Mouse (Mus musculus): Measurements from ENCODE around the gene Hemk1. TPM values are rescaled to one million over a fixed set of nuclear protein-coding genes. Genes with fewer than 3 reads are reported as not detected.
"Not testable (repeated sequence)": the region's sequence is repeated elsewhere in the genome, so short reads cannot be mapped to it uniquely, and the experiment has no call there.

Gene Hemk1
- polyA plus RNA-seq, 1 experiment from 2014 or later, result 12.4 TPM

GRCm38 (mm10) chr9:107306673-107307072 is 31.5 kb downstream of the Hemk1 start:
- not testable (repeated sequence) for H3K27ac ChIP-seq; ATAC-seq (ENCODE audit: insufficient number of reproducible peaks, insufficient read depth, low FRiP score, low TSS enrichment); H3K36me3 ChIP-seq; H3K9ac ChIP-seq; H3K4me2 ChIP-seq (replicated peaks); H3K4me3 ChIP-seq; H3K4me1 ChIP-seq; H3K27me3 ChIP-seq; H3K9me3 ChIP-seq
- 95% methylated on average over 1 of the region's 1 CpGs for WGBS

GRCm38 (mm10) chr9:107305601-107306542 is 32.3 kb downstream of the Hemk1 start:
- peaks cover 8% of the 10 kb centered on the region; the same call in 1 of the 2 replicates for H3K4me1 ChIP-seq
- H3K27ac ChIP-seq, result no peak overlapping the region
- 54% methylated on average over 13 of the region's 13 CpGs for WGBS
- H3K9ac ChIP-seq, result no peak overlapping the region
- no peaks in the 10 kb centered on the region for H3K9me3 ChIP-seq
- H3K4me2 ChIP-seq (replicated peaks), result no peak overlapping the region
- no peaks in the 10 kb centered on the region for H3K27me3 ChIP-seq
- H3K36me3 ChIP-seq, result peaks cover 14% of the 10 kb centered on the region
- no peak overlapping the region for H3K4me3 ChIP-seq
- no peak for ATAC-seq (ENCODE audit: insufficient number of reproducible peaks, insufficient read depth, low FRiP score, low TSS enrichment)

GRCm38 (mm10) chr9:107305012-107305411 is 33.1 kb downstream of the Hemk1 start:
- Histone ChIP-seq H3K36me3 (peaks cover 21% of the 10 kb centered on the region), H3K27me3 (no peaks in the 10 kb centered on the region), H3K9me3 (no peaks in the 10 kb centered on the region), H3K27ac (no peak overlapping the region), H3K4me3 (no peak overlapping the region), H3K9ac (no peak overlapping the region), H3K4me1 (peaks cover 8% of the 10 kb centered on the region; the same call in 1 of the 2 replicates), H3K4me2 (replicated peaks) (no peak overlapping the region)
- no peak for ATAC-seq (ENCODE audit: insufficient number of reproducible peaks, insufficient read depth, low FRiP score, low TSS enrichment)
- 69% methylated on average over 4 of the region's 4 CpGs for WGBS

- Histone ChIP-seq H3K36me3 (peaks cover 21% of the 10 kb centered on the region), H3K4me2 (replicated peaks) (no peak overlapping the region), H3K9me3 (no peaks in the 10 kb centered on the region), H3K27ac (no peak overlapping the region), H3K4me3 (no peak overlapping the region), H3K9ac (no peak overlapping the region), H3K4me1 (peaks cover 8% of the 10 kb centered on the region; the same call in 1 of the 2 replicates), H3K27me3 (no peaks in the 10 kb centered on the region)
- no peak for ATAC-seq (ENCODE audit: insufficient number of reproducible peaks, insufficient read depth, low FRiP score, low TSS enrichment)
- 95% methylated on average over 3 of the region's 3 CpGs for WGBS
Observed at GRCm38 (mm10) chr9:107304383-107304782, 33.8 kb downstream of the Hemk1 start.

- WGBS, result 81% methylated on average over 5 of the region's 5 CpGs
Observed at GRCm38 (mm10) chr9:107303900-107304299, 34.2 kb downstream of the Hemk1 start.

GRCm38 (mm10) chr9:107303121-107303820 is 34.9 kb downstream of the Hemk1 start:
- WGBS, result 85% methylated on average over 9 of the region's 9 CpGs
- no peak overlapping the region for H3K9ac ChIP-seq
- H3K4me3 ChIP-seq, result no peak overlapping the region
- no peak overlapping the region for H3K4me2 ChIP-seq (replicated peaks)
- H3K9me3 ChIP-seq, result no peaks in the 10 kb centered on the region
- no peaks in the 10 kb centered on the region for H3K27me3 ChIP-seq
- peaks cover 21% of the 10 kb centered on the region for H3K36me3 ChIP-seq
- H3K4me1 ChIP-seq, result peaks cover 15% of the 10 kb centered on the region; the same call in 1 of the 2 replicates
- no peak for ATAC-seq (ENCODE audit: insufficient number of reproducible peaks, insufficient read depth, low FRiP score, low TSS enrichment)
- H3K27ac ChIP-seq, result no peak overlapping the region

More at GRCm38 (mm10) chr9:107303900-107304299, 34.2 kb downstream of the Hemk1 start:
- Histone ChIP-seq H3K27ac (no peak overlapping the region), H3K4me1 (peaks cover 10% of the 10 kb centered on the region; the same call in 1 of the 2 replicates), H3K36me3 (peaks cover 21% of the 10 kb centered on the region), H3K9me3 (no peaks in the 10 kb centered on the region), H3K4me3 (no peak overlapping the region), H3K27me3 (no peaks in the 10 kb centered on the region), H3K9ac (no peak overlapping the region), H3K4me2 (replicated peaks) (no peak overlapping the region)
- ATAC-seq (ENCODE audit: insufficient number of reproducible peaks, insufficient read depth, low FRiP score, low TSS enrichment), result no peak

- Histone ChIP-seq H3K4me2 (replicated peaks) (no peak overlapping the region), H3K27ac (no peak overlapping the region), H3K4me3 (no peak overlapping the region), H3K4me1 (peaks cover 18% of the 10 kb centered on the region; the same call in 1 of the 2 replicates), H3K27me3 (no peaks in the 10 kb centered on the region), H3K36me3 (peaks cover 21% of the 10 kb centered on the region), H3K9ac (no peak overlapping the region), H3K9me3 (no peaks in the 10 kb centered on the region)
- WGBS, result 87% methylated on average over 7 of the region's 7 CpGs
- ATAC-seq (ENCODE audit: insufficient number of reproducible peaks, insufficient read depth, low FRiP score, low TSS enrichment), result no peak
Observed at GRCm38 (mm10) chr9:107302592-107302991, 35.6 kb downstream of the Hemk1 start.

GRCm38 (mm10) chr9:107301554-107302331 is 36.4 kb downstream of the Hemk1 start:
- Histone ChIP-seq H3K36me3 (peaks cover 21% of the 10 kb centered on the region), H3K4me2 (replicated peaks) (no peak overlapping the region), H3K4me3 (no peak overlapping the region), H3K4me1 (peaks cover 21% of the 10 kb centered on the region; the same call in 1 of the 2 replicates), H3K27me3 (no peaks in the 10 kb centered on the region), H3K9me3 (no peaks in the 10 kb centered on the region), H3K27ac (no peak overlapping the region), H3K9ac (no peak overlapping the region)
- ATAC-seq (ENCODE audit: insufficient number of reproducible peaks, insufficient read depth, low FRiP score, low TSS enrichment), result no peak
- WGBS, result 77% methylated on average over 17 of the region's 17 CpGs

- no peaks in the 10 kb centered on the region for H3K9me3 ChIP-seq
- no peak overlapping the region for H3K4me3 ChIP-seq
- no peak overlapping the region for H3K4me2 ChIP-seq (replicated peaks)
- no peak overlapping the region for H3K27ac ChIP-seq
- WGBS, result 90% methylated on average over 30 of the region's 30 CpGs
- H3K4me1 ChIP-seq, result peaks cover 19% of the 10 kb centered on the region; the same call in 1 of the 2 replicates
- peaks cover 21% of the 10 kb centered on the region for H3K36me3 ChIP-seq
- H3K9ac ChIP-seq, result no peak overlapping the region
- H3K27me3 ChIP-seq, result no peaks in the 10 kb centered on the region
- ATAC-seq (ENCODE audit: insufficient number of reproducible peaks, insufficient read depth, low FRiP score, low TSS enrichment), result no peak
Observed at GRCm38 (mm10) chr9:107300224-107300973, 37.8 kb downstream of the Hemk1 start.

GRCm38 (mm10) chr9:107299783-107300182 is 38.4 kb downstream of the Hemk1 start:
- Histone ChIP-seq H3K4me1 (peaks cover 17% of the 10 kb centered on the region; the same call in 1 of the 2 replicates), H3K4me2 (replicated peaks) (no peak overlapping the region), H3K9me3 (no peaks in the 10 kb centered on the region), H3K36me3 (peaks cover 21% of the 10 kb centered on the region), H3K27ac (no peak overlapping the region), H3K4me3 (no peak overlapping the region), H3K9ac (no peak overlapping the region), H3K27me3 (no peaks in the 10 kb centered on the region)
- ATAC-seq (ENCODE audit: insufficient number of reproducible peaks, insufficient read depth, low FRiP score, low TSS enrichment), result no peak
- 83% methylated on average over 7 of the region's 7 CpGs for WGBS
